Mouse (Mus musculus): ENCODE data around the gene Hamp.

Gene Hamp

DNA sequence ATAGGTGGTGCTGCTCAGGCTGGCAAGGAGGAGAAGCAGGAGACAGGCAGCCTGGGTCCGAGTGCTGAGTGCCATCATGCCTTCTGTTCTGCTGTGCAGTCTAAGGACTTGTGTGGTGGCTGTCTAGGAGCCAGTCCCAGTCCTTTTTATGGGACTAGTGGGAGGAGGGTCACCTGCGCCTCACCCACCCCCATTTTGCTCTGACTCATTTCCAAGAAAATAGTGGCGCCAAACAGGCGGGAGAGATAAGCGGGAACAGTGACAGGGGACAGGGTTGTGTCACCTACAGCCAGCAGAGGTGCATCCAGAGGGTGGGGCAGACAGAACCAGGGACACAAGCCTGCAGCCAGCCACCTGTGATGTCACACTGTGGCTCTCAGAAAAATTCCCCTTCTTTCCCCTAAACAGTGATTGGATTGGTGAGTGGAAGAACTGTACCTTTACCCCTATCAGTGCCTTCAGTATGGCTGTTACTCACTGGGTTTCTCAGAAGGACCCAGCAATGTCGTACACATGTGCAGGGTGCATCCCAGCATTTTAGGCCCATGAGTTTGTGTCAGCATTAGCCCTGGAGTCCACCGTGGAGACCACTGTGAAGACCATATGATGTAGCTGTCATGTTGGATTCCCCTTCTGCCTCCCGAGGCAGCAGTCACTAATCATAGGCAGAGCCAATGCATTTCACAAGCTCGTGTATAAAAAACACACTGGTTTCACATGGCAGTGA is at the start of gene Hamp:
TSS of gene Hamp (minus strand) at position 124 of the 727 bp plus-strand sequence.
- DNase-seq (ENCODE audit: low read depth, low spot score): no peak

DNA sequence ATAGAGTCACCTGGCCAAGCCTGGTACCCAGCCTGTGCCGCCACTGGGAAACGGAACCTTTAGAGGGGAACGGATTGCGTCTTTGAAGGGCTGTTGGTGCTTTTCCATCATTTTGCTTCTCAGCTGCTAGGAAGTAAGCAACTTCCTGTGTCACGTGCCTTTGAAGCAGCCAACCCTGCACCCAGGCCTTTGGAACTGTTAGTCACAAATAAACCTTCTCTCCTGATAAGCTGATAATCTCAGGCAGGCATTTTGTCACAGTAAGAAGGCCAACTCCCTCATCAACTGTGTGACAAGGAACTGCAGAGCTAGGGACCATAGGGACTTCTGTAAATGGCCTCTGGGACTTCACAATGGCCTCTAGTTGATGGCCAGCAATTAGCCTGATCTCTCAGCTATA is 48.3 kb upstream of the Hamp start:
- no peak for DNase-seq (ENCODE audit: low read depth, low spot score)

DNA sequence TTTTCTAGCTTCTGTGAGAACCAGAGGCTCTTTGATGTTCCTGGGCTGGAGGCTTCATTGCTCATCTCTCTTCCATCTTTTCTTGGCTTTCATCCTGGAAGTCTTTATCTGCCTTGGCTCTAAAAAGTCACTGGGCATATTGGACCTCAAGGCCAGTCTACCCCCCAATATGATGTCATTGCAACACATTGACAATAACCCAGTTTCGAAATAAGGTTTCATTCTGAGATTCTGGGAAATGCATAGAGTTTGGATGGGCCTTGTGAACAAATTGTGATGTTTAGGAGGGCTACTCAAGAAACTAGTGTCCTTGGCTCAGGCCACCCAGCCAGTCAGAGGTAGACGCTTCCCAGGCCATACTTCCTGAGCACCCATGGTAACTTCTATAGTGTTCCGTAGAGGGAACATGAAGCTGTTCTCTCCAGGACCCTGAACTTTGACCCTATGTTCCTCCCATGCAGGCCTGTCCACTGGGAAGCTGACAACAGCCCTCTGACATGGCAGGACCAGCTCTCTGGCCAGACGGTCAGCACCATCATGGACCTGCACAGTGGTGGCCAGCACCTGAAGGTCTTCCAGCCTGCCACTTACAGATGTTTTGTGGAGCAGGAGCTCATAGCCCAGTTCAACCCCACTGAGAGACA is 44.8 kb upstream of the Hamp start:
- no peak for DNase-seq (ENCODE audit: low read depth, low spot score)

DNA sequence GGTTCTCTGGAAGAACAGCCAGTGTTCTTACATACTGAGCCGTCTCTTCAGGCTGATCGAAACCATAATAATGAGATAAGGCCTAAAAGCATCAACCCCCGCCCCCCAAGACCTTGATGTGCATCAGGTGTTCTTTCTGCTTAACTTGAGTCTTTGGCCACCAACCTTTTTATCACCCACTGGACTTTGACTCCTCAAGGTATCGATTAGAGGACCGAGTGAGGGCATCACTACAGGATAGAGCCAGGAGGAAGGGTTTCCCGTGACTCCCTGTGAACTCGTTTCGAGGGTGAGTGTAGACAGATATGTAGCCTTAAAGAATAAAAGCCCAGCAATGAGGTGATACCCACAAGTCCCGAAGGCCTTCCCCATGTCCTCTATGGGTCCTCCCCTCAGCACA is 41.5 kb upstream of the Hamp start:
- no peak for DNase-seq (ENCODE audit: low read depth, low spot score)

DNA sequence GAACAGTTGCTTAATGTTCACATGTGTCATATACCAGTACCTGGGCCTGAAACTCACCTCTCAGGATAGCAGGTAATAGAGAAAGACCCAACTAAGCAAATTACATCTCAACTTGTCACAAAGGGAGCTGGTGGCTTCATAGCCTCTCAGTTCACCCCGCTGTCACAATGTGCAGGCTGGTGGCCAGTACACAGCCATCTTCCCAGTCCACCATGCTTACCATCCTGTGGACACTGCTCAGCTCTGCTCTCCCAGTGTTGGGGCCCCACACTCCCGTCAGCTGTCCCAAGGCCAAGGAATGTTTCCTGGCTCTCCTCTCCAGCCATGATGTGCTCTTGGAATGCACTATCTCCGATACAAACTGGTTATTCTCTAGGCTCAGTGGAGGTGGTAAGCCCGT is 37.9 kb upstream of the Hamp start:
- no peak for DNase-seq (ENCODE audit: low read depth, low spot score)

DNA sequence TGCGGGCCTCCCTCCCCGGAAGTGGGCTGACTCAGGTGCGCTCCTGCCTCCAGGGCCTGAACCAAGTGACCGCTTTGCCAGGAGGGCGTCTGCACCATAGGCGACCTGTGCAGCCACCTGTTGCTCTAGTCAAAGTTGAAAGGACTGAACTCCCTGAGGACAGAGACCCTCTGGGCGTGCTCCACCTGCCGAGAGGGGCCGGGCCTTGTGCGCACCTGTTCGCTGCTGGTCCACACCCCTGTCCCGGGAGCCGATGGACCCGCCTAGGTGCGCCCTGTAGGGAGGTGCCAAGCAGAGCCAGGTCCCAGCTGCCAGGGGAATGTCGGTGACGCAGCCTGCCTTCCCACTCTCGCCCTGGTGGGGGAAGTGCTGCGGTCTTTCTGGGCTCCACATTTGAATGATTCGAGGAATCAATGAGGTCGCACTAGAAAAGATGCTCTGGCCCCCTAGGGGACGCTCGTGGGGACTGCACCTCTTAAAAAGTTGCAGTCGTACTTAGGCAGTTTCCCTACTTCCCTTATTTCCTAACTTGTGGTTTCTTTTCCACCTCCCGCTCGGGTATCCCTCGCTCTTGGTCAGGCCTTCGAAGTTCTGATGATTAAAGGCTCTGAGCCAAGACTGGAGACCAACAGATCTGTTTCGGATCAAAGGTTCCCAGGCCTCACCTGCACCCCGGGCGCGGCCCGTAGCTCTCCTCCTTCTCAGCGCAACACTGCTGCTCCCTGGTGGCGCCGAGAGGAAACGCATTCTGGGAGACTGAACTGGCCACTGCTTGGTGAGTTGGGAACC is 29.9 kb upstream of the Hamp start, which contains the start of gene Fam187b:
TSS of gene Fam187b (plus strand) at position 290 of the 789 bp plus-strand sequence.
- peak; percentile 89 for DNase-seq (ENCODE audit: low read depth, low spot score)

DNA sequence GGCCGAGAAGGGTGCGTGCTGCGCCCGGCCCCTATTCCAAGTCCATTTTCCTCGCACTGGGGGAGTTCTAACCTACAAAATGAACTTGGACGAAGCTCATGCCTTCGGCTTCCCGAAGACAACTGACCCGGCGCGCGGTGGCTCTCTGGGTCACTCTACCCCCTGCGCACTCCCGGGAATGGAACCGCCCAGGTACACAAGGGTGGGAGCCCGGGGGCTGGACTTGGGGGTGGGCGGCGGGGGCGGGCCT is 29.3 kb upstream of the Hamp start, which contains the start of gene Lsr:
TSS of gene Lsr (minus strand) at position 214 of the 250 bp plus-strand sequence.
- DNase-seq (ENCODE audit: low read depth, low spot score): no peak

DNA sequence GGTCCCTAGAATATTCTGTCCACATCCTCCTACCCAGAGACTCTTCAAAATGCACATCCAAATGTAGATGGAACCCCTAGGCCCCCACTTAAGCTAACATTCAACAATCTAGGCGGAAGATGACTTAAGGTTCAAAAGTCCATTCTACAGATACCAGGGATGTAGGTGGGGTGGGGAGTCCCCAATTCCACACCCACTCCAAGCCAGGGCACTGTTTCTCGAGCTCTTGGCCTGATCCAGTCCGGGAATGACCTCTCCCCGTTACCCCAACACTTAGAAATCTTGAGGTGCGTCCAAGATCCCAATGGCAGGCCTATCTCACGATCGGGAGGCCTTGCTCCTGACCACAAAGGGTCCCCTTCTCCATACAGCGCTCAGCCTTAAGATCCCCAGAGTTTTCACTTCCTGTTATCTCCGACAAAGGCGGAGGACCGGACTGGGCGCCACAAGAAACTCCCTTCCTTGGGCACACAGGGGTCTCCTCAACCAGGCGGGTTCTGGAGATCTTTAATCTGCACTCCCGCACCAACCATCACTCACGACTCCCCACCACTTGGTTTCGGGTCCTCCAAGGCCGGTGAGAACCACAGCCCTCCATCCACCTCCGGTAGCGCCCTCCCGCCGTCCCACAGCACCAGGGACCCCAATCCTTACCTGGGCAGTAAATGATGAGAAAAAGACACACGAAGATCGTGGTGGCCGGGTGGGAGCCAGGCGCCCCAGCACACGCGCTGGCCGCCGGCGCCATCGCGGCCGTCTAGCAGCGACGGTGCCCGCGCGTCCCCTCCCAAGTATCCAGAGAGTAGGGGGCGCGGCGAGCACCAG is 28.8 kb upstream of the Hamp start:
- DNase-seq (ENCODE audit: low read depth, low spot score): no peak

DNA sequence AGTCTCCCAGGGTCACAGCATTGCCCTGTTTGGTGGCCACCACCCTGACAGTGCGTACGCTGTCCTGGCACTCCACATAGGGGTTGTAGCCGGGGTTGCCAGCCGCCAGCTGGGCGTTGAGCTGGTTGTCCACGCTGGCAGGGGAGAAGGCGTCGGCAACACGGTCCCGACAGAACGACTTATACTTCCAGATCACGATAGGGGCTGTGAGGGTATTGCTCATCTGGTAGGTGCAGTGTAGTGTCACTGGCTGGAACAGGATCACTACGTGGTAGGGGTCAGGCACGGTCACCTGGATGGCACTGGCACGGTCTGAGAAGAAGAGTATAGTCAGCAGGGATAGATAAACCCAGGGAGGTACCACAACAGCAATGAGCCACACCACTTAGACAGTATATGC is 28.1 kb upstream of the Hamp start:
- no peak for DNase-seq (ENCODE audit: low read depth, low spot score)

DNA sequence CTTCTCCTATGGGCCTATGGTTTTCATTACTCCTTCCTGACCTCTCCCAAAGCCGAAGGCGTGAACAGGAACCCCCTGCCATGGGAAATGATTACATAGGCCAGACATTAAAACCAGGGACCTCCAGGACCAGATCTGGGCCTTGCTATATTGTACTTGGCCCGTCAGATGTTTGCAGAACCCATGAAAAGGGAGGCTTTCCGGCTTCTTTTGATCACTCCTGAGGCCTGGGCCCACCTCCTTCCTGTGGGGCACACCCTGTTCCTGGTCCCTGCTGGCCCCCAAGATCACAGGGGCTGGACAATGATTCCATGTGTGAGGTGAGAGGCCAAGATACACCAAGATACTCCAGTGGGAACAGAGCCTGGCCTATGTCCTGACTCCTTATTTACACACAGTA is 25.3 kb upstream of the Hamp start:
- DNase-seq (ENCODE audit: low read depth, low spot score): no peak

DNA sequence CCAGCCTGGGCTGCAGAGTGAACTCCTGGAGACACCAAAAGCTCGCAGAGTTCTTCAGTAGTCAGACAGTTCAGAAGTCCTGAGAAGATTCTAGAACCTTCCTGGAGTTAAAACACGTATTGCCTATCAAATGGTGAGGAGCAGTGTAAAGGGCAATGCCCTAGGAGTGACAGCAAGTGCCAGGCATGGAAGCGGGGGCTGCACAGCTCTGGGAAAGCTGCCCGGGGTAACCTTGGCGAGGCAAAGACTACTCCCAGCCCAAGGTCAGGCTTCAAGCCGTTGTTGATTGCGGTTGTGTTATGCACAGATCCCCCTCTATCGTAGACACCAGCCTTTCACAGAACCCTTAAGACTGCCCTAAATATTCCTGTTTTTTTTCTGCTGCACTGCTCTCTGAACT is 24.8 kb upstream of the Hamp start:
- DNase-seq (ENCODE audit: low read depth, low spot score): no peak

DNA sequence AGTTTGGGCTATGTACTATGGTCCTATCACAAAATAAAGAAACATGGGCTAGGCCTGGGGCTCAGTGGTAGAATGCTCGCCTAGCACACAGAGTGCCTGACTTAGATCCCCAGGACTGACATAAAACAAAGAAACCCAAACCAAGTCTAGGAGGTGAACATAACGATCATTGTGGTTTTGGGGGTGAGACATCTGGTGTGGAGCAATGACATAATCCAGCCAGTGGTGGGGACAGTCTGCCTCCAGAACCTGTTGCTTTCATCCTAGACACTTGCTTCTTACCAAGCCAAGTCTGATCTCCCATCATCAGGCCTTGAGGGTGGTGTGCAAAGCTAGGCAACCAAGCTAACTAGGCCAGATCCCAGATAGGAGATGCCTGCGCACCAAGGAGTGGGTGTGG is 22.8 kb upstream of the Hamp start:
- DNase-seq (ENCODE audit: low read depth, low spot score): no peak

DNA sequence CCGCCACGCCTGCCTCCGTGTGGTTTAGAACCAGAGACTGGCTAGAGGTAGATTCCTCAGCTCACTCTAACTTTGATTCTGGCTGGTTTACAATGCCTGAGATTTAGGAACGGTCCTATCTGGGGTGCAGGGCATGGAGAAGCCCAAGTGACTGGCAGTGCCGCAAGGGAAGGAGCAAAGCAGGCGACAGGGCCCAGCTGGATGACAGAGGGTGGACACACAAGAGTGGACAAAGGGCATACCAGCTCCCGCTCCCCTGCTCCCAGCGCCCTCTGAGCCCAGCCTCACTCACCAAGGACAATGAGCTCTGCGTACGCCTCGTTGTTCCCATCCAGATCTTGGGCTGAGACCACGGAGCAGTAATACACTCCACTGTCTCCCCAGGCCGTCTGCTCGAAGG is 21.8 kb upstream of the Hamp start:
- DNase-seq (ENCODE audit: low read depth, low spot score): no peak

DNA sequence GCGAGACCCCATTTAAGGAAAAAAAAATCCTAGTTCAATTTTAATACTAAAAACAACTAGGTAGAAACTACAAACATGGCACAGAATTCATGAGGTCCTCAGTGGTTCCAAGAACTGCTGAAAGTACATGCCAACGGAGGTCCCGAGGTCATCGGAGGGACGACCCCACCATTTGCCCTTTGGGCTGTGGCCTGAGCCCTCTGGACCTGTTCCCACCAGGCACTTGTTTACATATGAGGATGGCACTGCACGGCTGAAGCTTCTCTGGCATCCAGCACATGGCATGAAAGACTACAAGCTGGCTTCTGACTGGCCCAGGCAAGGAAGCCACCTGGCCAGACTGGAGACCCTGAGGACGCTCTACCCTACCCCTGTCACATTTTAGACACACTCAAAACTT is 20.5 kb upstream of the Hamp start:
- DNase-seq (ENCODE audit: low read depth, low spot score): no peak

DNA sequence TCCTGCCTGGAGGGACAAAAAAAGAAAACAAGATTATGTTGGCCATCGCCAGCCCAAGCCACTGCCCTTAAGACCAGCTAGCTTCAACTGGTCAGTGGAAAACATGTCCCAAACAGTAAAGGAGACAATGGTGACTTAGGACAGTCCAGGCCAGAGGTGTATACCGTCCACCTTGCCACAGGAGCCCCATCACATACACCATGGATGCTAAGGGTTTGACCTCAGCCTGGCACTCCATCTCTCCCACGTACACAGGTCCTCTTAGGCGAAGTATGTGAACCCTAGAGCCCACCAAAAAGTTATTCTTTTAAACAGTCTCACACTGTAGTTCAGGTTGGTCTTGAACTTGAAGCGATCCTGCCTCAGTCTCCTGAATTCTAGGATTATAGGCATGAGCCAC is 19.0 kb upstream of the Hamp start:
- DNase-seq (ENCODE audit: low read depth, low spot score): no peak

DNA sequence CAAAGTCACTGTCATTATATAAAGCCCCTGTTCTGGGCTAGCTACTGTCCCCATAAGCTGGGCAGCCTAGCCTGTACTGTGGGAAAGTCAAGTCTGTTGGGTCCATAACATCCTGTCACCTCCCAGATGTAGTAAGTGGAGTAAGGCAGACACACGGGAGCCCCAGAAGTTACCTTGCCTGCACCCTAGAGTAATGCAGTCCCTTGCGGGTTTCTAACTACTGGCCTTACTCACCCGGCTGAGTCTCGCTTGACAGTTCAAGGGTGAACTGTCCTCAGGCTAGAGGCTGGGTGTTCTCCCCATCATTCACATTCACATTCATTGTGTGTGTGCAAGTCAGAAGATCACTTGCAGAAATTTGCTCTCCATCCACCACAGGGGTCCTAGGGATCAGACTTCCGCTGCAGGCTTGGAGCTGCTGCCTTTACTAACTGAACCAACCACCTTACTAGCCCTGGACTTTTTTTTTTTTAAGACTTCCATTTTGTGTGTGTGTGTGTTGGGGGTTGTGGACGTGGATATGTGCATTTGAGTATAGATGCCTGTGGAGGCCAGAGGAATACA is 16.0 kb upstream of the Hamp start:
- no peak for DNase-seq (ENCODE audit: low read depth, low spot score)

DNA sequence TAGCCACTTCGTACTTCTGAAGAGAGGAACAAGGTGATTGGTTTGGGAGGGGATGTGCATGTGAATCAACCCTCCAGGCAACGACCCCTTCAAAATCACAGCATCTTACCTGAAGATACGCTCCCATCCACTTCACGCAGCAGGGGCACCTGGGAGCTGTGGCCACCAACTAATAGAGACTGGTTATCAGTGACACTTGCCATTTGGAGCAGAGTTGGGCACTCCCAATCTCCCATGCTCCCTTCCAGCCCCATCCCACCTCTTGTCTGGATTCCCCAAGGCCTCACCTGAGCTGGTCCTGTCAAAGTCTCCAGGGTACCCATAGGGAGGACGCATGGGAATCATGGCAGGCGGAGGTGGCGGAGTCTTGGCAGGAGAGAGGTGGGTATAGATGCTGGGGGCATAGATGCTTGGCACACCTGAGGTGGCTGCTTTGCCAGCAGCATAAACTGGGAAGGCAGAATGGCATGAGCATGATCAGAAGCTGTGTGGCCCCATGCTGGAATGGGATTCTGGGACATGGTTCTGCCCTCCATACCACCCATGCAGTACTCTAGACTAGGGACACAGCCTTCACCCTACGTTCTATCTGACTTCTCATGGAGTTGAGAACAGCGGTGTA is 15.1 kb upstream of the Hamp start:
- no peak for DNase-seq (ENCODE audit: low read depth, low spot score)

DNA sequence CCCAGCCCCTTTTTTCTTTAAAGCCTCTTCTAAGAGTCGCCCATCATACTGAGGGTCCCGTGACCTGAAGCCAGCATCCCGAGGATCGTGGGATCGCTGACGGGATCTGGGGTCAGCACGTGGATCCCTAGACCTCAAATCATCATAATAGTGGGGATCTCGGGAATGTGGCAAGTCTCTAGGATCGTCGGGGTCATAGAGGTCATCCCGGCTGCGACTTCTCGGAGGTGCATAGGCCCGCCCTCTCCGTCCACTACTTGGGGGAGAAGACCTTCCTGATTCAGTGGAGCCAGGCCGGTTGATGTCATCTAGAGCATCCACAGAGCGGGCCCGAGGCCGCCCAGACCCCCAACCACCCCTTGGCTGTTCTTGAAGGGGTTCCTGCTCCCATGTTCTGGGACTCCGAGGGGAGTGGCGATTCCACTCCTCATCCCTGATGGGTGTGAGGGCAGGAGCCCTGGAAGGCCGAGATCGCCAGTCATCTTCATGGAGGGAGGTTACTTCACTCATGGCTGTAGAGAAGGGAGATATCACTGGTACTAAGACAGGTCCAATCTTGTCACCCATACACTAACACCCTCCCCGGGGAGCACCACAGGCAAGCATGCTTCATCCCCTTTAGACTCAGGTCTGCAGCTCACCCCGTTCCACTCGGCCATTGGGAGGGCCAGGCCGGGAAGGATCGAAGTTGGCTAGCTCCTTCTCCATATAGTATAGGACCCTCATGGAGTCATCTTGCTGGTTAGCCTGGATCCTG is 14.5 kb upstream of the Hamp start:
- no peak for DNase-seq (ENCODE audit: low read depth, low spot score)

DNA sequence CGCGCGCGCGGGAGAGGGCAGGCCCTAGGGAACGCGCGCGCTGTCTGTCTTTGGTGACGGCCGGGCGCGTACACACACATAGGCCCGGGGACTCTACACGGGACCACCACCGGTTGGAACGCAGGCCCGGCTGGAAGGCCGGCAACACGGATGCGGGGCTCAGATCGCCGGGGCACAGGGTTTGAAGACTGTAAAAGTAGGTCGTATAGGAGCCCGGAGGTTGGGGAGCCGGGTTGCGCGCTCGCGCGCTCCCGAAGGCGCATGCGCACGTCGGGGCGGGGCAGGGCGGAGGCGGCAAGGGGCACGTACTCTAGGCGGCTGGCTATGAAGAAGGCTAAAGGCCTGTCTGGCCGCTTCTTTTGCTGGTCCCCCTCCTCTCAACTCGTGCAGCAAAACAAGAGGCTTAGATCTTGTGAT is 13.5 kb upstream of the Hamp start:
- peak; percentile 95 for DNase-seq (ENCODE audit: low read depth, low spot score)

DNA sequence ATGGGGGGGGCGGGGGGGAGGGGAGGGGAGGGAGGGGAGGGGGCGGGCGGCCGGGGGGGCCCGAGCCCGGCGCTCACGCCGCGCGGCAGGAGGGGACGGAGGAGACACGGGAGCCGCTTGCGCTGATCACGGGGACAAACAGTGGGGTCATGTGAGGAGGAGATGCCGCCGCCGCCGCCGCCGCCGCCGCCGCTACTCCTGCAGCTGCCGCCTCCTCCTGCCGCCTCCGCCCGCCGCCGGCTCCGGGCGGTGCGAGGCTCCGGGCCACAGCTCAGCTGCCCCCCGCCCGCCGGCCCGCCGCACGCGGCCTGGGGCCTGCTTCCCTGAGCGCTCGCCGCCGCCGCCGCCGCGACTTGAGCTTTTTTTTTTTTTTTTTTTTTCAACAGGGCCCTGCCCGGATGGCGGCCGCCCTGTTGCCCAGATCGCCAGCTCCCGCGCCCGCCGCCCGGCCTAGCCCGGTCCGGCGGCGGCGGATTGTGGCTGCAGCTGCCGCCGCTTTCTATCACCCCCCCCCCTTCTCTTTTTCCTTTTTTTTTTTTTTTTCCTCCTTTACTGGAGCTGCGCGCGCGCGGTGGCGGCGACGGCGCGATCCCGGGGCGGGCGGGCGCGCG is 13.0 kb upstream of the Hamp start, which contains the start of gene Usf2:
TSS of gene Usf2 (minus strand) at position 48 of the 611 bp plus-strand sequence.
- DNase-seq (ENCODE audit: low read depth, low spot score): peak; percentile 79
